Mouse (Mus musculus): ENCODE results near the gene Rela.

DNA sequence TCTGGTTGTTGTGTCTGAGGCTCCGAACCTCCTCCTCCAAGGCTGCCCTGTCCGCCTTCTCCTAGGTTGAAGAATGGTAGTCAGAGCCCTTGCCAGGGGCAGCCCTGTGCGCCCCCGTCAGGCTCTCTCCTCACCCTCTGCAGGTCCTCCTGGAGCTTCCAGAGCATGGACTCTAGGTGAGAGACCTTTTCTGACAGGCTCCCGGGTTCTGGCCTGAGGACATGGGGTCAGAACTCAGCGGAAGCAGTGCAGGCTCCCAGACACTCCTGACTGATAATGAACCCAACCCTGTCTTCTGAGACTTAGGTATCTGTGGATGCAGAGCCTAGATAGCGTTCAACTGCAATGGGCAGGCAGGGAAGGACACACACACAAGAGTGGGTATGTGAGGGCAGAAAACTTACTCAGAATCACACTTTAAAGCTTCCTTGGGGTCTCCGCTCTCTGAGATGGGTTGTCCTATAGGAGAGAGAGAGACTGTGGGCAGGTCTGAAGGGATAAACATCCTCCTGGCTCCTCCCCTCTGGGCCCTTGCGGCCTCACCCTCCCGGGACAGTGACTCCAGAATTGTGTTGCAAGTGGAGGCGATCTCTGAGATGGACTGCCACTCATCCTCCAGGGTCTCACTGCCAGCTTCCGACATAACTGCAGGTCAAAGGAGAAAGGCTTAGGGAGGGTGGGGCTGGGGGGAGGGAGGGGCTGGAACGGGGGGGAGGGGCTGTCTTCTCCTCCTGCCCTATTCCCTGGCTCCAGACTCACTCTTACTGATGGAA is 14.4 kb downstream of the Rela start:
- TF ChIP-seq GATA1 (IDR thresholded peaks at IDR 0.05; ENCODE audit: borderline replicate concordance, low read length) (no peak), FLI1 (IDR thresholded peaks at IDR 0.05; ENCODE audit: low read length) (no peak)
